Mouse (Mus musculus) forebrain, embryonic 12.5 days (tissue): ENCODE measurements at regions not wholly inside any gene's neighbourhood (a gene's known extent, or its start where the extent isn't known, plus 50 kb on each side); places are given as distances from the start of the nearest gene placed in this dataset.

Experiments
- ATAC-seq: fragments of 200-750 bp; cut with Nextera tagmentation; 2 replicates; pipeline ENCODE4 v1.8.0; 2017; ENCODE audit warnings: moderate TSS enrichment; ENCODE audit not compliant: low FRiP score
- H3K27ac ChIP-seq: fragments of 300-500 bp; sonication (generic); 2 replicates; pipeline ENCODE4 v1.5.1; 2016; ENCODE audit warnings: mild to moderate bottlenecking
- H3K27me3 ChIP-seq: fragments of 300-500 bp; sonication (generic); 2 replicates; pipeline ENCODE4 v1.6.1; 2016; ENCODE audit warnings: mild to moderate bottlenecking
- H3K36me3 ChIP-seq: fragments of 300-500 bp; sonication (generic); replicated peaks from 2 replicates; pipeline ENCODE4 v1.6.1; 2016; ENCODE audit warnings: mild to moderate bottlenecking
- H3K4me1 ChIP-seq: fragments of 300-500 bp; sonication (generic); 2 replicates; pipeline ENCODE4 v1.6.1; 2016
- H3K4me2 ChIP-seq: fragments of 300-500 bp; sonication (generic); 2 replicates; pipeline ENCODE4 v1.6.1; 2016; ENCODE audit warnings: mild to moderate bottlenecking, moderate library complexity
- H3K4me3 ChIP-seq: fragments of 300-500 bp; sonication (generic); replicated peaks from 2 replicates; pipeline ENCODE4 v1.5.1; 2016; ENCODE audit warnings: mild to moderate bottlenecking
- H3K9ac ChIP-seq: fragments of 300-500 bp; sonication (generic); 2 replicates; pipeline ENCODE4 v1.6.1; 2016; ENCODE audit warnings: mild to moderate bottlenecking
- H3K9me3 ChIP-seq: fragments of 300-500 bp; sonication (generic); 2 replicates; pipeline ENCODE4 v1.6.1; 2016
- WGBS: fragments of 180-500 bp; shearing (Covaris S2); methylation state at CpG from one replicate; pipeline ENCODE4 v1.1.7; 2016; 5-methylcytosine and 5-hydroxymethylcytosine counted together

- 96% methylated on average over 1 of the region's 1 CpGs for WGBS
- H3K27ac ChIP-seq = no peak overlapping the region
Measured at GRCm38 (mm10) chr17:42188531-42188930, 127.2 kb upstream of the Ptchd4 start.

DNA sequence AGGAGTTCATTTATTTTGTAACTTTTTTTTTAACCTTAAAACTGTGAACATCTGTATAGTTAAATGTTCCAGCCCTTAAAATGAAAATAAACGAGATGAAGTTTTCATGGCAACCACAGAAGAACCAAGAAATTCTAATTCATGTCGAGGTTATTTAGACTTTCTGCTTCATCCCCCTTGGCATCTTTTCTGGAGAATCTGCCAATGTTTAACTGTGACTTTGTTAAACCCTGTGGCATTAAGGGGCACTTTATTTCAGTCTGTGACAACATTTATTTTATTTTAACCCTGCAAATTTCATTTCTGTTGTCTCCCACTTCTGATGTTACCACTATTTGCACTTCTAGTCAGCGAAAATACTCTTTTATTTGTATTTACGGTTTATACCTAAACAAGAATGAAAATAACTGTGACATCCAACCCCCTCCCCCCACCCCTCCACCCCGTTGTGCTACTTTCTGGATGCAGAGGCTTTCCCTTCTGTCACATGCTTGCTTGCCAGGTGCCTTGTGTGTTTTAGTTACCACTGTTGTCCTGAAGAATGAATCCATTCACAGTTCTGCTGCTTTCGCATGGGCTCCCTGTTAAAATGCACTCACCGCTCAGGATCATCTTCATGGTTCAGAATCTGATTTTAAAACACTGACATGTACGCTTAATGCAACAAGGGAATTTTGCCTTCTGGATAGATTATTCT lies 125.4 kb upstream of the Ptchd4 start:
- H3K4me1 ChIP-seq = no peaks in the 10 kb centered on the region
- 83% methylated on average over 8 of the region's 8 CpGs for WGBS
- no peaks in the 10 kb centered on the region for H3K36me3 ChIP-seq
- H3K27me3 ChIP-seq = no peaks in the 10 kb centered on the region
- ATAC-seq = no peak
- no peak overlapping the region for H3K9ac ChIP-seq
- H3K27ac ChIP-seq = no peak overlapping the region
- H3K9me3 ChIP-seq = no peaks in the 10 kb centered on the region
- H3K4me2 ChIP-seq = no peak overlapping the region
- H3K4me3 ChIP-seq = no peak overlapping the region

More at GRCm38 (mm10) chr17:42188531-42188930, 127.2 kb upstream of the Ptchd4 start:
- Histone ChIP-seq H3K4me1 (no peaks in the 10 kb centered on the region), H3K9ac (no peak overlapping the region), H3K4me3 (no peak overlapping the region), H3K4me2 (no peak overlapping the region), H3K36me3 (no peaks in the 10 kb centered on the region), H3K27me3 (no peaks in the 10 kb centered on the region), H3K9me3 (no peaks in the 10 kb centered on the region)
- ATAC-seq = no peak
